Mouse (Mus musculus): ENCODE data around the gene Vmn2r10. TPM values are rescaled to one million over a fixed set of nuclear protein-coding genes. Genes with fewer than 3 reads are reported as not detected.
"Not testable (repeated sequence)": the region's sequence is repeated elsewhere in the genome, so short reads cannot be mapped to it uniquely, and the experiment has no call there.

Vmn2r10 gene
- polyA plus RNA-seq (2014; fragmentation: Nextera tagmentation; extraction: Ambion mirVana) = not detected in 2 replicates

DNA sequence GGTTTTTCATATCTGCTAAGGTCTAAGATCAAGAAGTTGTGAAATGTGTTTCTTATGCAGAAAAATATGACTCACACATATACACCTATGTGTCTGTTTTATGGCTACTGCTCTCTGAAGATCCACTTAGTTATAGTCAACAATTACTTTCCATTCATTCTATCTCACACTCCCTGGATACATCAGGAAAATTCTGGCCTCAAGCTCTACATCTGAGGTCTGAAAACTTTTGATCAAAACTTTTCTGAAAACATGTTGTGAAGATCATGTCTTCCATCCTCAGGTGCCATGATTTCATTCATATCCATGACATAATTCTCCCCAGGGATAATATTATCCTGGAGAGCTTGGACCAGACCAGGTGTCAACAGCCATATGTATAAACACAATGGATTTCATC is at the start of gene Vmn2r10:
Vmn2r10 (minus strand) TSS at position 101 of the 400 bp plus-strand sequence.
- H3K9me3 ChIP-seq (ENCODE audit: control insufficient read depth, low read length); H3K9ac ChIP-seq (ENCODE audit: low read length); H3K4me3 ChIP-seq (ENCODE audit: low read depth, low read length); H3K27ac ChIP-seq (ENCODE audit: low read depth, low read length); ATAC-seq (replicated peaks; ENCODE audit: low FRiP score); H3K4me2 ChIP-seq (ENCODE audit: low read depth, low read length, severe bottlenecking); H3K4me1 ChIP-seq (replicated peaks; ENCODE audit: control insufficient read depth, insufficient read depth, low read length); H3K36me3 ChIP-seq (ENCODE audit: control insufficient read depth, insufficient read depth, low read length); H3K27me3 ChIP-seq (ENCODE audit: control insufficient read depth, insufficient read depth, low read length); DNase-seq (ENCODE audit: low spot score): not testable (repeated sequence)

DNA sequence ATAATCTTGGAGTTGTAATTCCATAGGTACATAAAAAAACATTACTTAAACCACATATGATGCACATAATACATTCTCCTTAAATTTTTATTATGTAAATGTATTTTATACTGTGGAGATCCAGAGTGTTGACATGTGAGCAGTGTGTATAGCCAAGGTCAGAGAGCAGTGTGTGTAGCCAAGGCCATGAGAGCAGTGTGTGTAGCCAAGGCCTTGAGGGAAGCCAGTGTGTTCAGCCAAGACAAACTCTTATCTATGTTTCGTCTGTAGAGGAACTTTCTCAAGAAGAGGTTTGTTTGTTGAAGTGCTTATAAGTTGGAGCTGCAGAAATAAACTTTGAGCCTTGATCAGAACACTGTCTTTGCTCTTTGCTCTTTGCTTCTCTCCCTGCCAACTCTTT is 49.0 kb upstream of the Vmn2r10 start:
- Histone ChIP-seq H3K36me3 (ENCODE audit: control insufficient read depth, insufficient read depth, low read length) (no peaks in the 10 kb centered on the region), H3K9ac (ENCODE audit: low read length) (no peak overlapping the region), H3K4me2 (ENCODE audit: low read depth, low read length, severe bottlenecking) (no peak overlapping the region), H3K4me1 (replicated peaks; ENCODE audit: control insufficient read depth, insufficient read depth, low read length) (no peaks in the 10 kb centered on the region), H3K27ac (ENCODE audit: low read depth, low read length) (no peak overlapping the region), H3K27me3 (ENCODE audit: control insufficient read depth, insufficient read depth, low read length) (no peaks in the 10 kb centered on the region), H3K9me3 (ENCODE audit: control insufficient read depth, low read length) (no peaks in the 10 kb centered on the region; the same call in 1 of the 2 replicates), H3K4me3 (ENCODE audit: low read depth, low read length) (no peak overlapping the region)
- DNase-seq (ENCODE audit: low spot score) (no peak), ATAC-seq (replicated peaks; ENCODE audit: low FRiP score) (no peak)
- WGBS = 92% methylated on average over 1 of the region's 1 CpGs

DNA sequence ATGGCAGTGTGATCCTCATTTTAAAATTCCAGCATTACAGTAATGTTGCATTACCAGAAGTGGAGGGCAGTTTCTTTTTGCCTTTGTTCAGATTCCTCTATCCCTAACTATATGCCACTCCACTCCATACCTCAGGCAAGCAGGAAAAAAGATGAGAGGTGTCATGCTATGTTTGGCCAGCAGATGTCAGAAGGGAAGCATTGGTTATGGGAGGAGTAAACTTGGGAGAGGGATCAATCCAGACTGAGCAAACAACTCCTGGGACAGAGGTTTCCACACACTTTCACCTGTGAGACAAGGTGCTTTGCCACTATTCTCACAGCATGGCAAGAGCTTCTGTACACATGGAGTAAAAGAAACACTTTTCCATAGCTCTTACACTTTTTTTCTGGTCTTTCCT is 26.3 kb upstream of the Vmn2r10 start:
- H3K36me3 ChIP-seq (ENCODE audit: control insufficient read depth, insufficient read depth, low read length) = no peaks in the 10 kb centered on the region
- H3K9ac ChIP-seq (ENCODE audit: low read length) = no peak overlapping the region
- no peak overlapping the region for H3K4me2 ChIP-seq (ENCODE audit: low read depth, low read length, severe bottlenecking)
- H3K27me3 ChIP-seq (ENCODE audit: control insufficient read depth, insufficient read depth, low read length) = no peaks in the 10 kb centered on the region
- DNase-seq (ENCODE audit: low spot score) (no peak), ATAC-seq (replicated peaks; ENCODE audit: low FRiP score) (no peak)
- no peak overlapping the region for H3K4me3 ChIP-seq (ENCODE audit: low read depth, low read length)
- no peaks in the 10 kb centered on the region; the same call in 1 of the 2 replicates for H3K9me3 ChIP-seq (ENCODE audit: control insufficient read depth, low read length)
- no peaks in the 10 kb centered on the region for H3K4me1 ChIP-seq (replicated peaks; ENCODE audit: control insufficient read depth, insufficient read depth, low read length)
- no peak overlapping the region for H3K27ac ChIP-seq (ENCODE audit: low read depth, low read length)

DNA sequence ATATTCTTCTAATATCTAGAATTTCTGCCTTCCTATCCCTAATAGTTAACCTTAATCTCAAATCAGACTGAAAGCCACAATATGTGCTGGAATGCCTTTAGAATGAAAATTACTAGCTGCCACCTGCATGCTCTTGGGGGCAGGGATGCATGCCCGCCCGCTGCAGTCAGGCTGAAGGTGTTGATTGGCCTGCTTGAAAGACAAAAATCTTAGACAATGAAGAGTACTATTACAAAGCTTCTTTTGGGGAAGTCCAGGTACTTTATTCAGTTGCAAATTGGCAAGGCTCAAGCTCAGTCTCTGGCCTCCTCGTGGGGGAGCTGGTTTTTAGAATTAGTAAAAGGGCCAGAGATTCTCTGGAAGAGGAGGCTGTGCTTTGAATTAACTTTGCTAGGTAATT is 17.4 kb downstream of the Vmn2r10 start:
- ATAC-seq (replicated peaks; ENCODE audit: low FRiP score) = no peak
- H3K9me3 ChIP-seq (ENCODE audit: control insufficient read depth, low read length) = peaks cover 9% of the 10 kb centered on the region; the same call in 1 of the 2 replicates
- DNase-seq (ENCODE audit: low spot score) = no peak
- H3K36me3 ChIP-seq (ENCODE audit: control insufficient read depth, insufficient read depth, low read length) = no peaks in the 10 kb centered on the region
- H3K27me3 ChIP-seq (ENCODE audit: control insufficient read depth, insufficient read depth, low read length) = no peaks in the 10 kb centered on the region
- no peak overlapping the region for H3K27ac ChIP-seq (ENCODE audit: low read depth, low read length)
- H3K9ac ChIP-seq (ENCODE audit: low read length) = no peak overlapping the region
- WGBS = 85% methylated on average over 3 of the region's 3 CpGs
- H3K4me2 ChIP-seq (ENCODE audit: low read depth, low read length, severe bottlenecking) = no peak overlapping the region
- H3K4me1 ChIP-seq (replicated peaks; ENCODE audit: control insufficient read depth, insufficient read depth, low read length) = no peaks in the 10 kb centered on the region
- H3K4me3 ChIP-seq (ENCODE audit: low read depth, low read length) = no peak overlapping the region

Other genes starting within 250 kb of the Vmn2r10 start
- 0.95 and 2.2 TPM in 2 replicates for gene Rnf212, start 231.5 kb downstream of the Vmn2r10 start, polyA plus RNA-seq (2014; fragmentation: Nextera tagmentation; extraction: Ambion mirVana)
- gene Tmed11, start 211.2 kb downstream of the Vmn2r10 start, polyA plus RNA-seq (2014; fragmentation: Nextera tagmentation; extraction: Ambion mirVana) = not detected in 2 replicates
- not detected in 2 replicates for gene Vmn2r8, start 197.7 kb downstream of the Vmn2r10 start, polyA plus RNA-seq (2014; fragmentation: Nextera tagmentation; extraction: Ambion mirVana)
- gene Vmn2r9, start 153.9 kb downstream of the Vmn2r10 start, polyA plus RNA-seq (2014; fragmentation: Nextera tagmentation; extraction: Ambion mirVana) = not detected in 2 replicates
- gene Vmn2r11, start 53.0 kb upstream of the Vmn2r10 start, polyA plus RNA-seq (2014; fragmentation: Nextera tagmentation; extraction: Ambion mirVana) = not detected in 2 replicates
- not detected in 2 replicates for gene Vmn2r12, start 91.4 kb upstream of the Vmn2r10 start, polyA plus RNA-seq (2014; fragmentation: Nextera tagmentation; extraction: Ambion mirVana)
- not detected in 2 replicates for gene Vmn2r13, start 185.7 kb upstream of the Vmn2r10 start, polyA plus RNA-seq (2014; fragmentation: Nextera tagmentation; extraction: Ambion mirVana)
- gene Vmn2r14, start 218.2 kb upstream of the Vmn2r10 start, polyA plus RNA-seq (2014; fragmentation: Nextera tagmentation; extraction: Ambion mirVana) = not detected in 2 replicates